Mouse (Mus musculus) ES-E14 (cell line): ENCODE data around the gene Smco4. TPM values are rescaled to one million over a fixed set of nuclear protein-coding genes. Genes with fewer than 3 reads are reported as not detected.

Source experiments
- DNase-seq: peaks from one replicate; pipeline ENCODE4 v3.0.0-alpha.2; 2013; ENCODE audit warnings: low read depth, low spot score
- H3K27ac ChIP-seq: 2 replicates; pipeline ENCODE4 v1.5.1; 2012; ENCODE audit warnings: low read depth, mild to moderate bottlenecking, low read length, moderate library complexity, mixed read lengths; ENCODE audit not compliant: poor library complexity, insufficient read depth, severe bottlenecking
- H3K36me3 ChIP-seq: 2 replicates; pipeline ENCODE4 v1.6.1; 2012; ENCODE audit warnings: mild to moderate bottlenecking, low read length, moderate library complexity, mixed read lengths; ENCODE audit not compliant: control insufficient read depth, poor library complexity, insufficient read depth, severe bottlenecking
- H3K4me1 ChIP-seq, 2 experiments: fragments of 150-350 bp in 1 of 2; sonication (generic) in 1 of 2; 2 replicates each; pipeline ENCODE4 v1.6.1; 2012; ENCODE audit warnings: low read length in 2 of 2, mild to moderate bottlenecking in 1 of 2, mixed read lengths in 1 of 2; ENCODE audit not compliant: control insufficient read depth in 2 of 2, insufficient read depth in 2 of 2, poor library complexity in 1 of 2
- H3K4me3 ChIP-seq, 2 experiments: fragments of 150-350 bp in 1 of 2; sonication (generic) in 1 of 2; 2 replicates each; pipeline ENCODE4 v1.5.1; 2012; ENCODE audit warnings: low read length in 2 of 2, low read depth in 1 of 2, mild to moderate bottlenecking in 1 of 2, mixed read lengths in 1 of 2; ENCODE audit not compliant: insufficient read depth in 1 of 2, poor library complexity in 1 of 2, severe bottlenecking in 1 of 2
- H3K9ac ChIP-seq: 2 replicates; pipeline ENCODE4 v1.6.1; 2012; ENCODE audit warnings: low read depth, mild to moderate bottlenecking, low read length, mixed read lengths; ENCODE audit not compliant: poor library complexity, insufficient read depth, severe bottlenecking
- H3K9me3 ChIP-seq: fragments of 150-350 bp; sonication (generic); 2 replicates; pipeline ENCODE4 v1.6.1; 2012; ENCODE audit warnings: low read depth, mild to moderate bottlenecking, low read length; ENCODE audit not compliant: control insufficient read depth, insufficient read depth
- CHD2 ChIP-seq: IDR thresholded peaks from 2 replicates; pipeline ENCODE4 v1.6.1; 2014; ENCODE audit warnings: mild to moderate bottlenecking, low read depth, low read length, inconsistent platforms
- HCFC1 ChIP-seq: IDR thresholded peaks from 2 replicates; pipeline ENCODE4 v1.6.1; 2012; ENCODE audit warnings: low read length, inconsistent platforms, borderline replicate concordance; ENCODE audit not compliant: insufficient read depth
- MAFK ChIP-seq: IDR thresholded peaks from 2 replicates; pipeline ENCODE4 v1.6.1; 2014; ENCODE audit warnings: mild to moderate bottlenecking, low read depth, low read length, inconsistent platforms; ENCODE audit not compliant: insufficient read depth
- ZC3H11A ChIP-seq: IDR thresholded peaks from 2 replicates; pipeline ENCODE4 v1.6.1; 2012; ENCODE audit warnings: low read depth, mild to moderate bottlenecking, inconsistent platforms, low read length, borderline replicate concordance
- ZNF384 ChIP-seq: IDR thresholded peaks from 2 replicates; pipeline ENCODE4 v1.6.1; 2012; ENCODE audit warnings: low read depth, low read length, inconsistent platforms
- in situ Hi-C, 2 experiments: fragments of 600-800 bp; cut with MboI; formaldehyde crosslinking; loops; one replicate each; pipeline ENCODE4 v1.15.1; 2025; ENCODE audit warnings: low sequenced_read_pairs in 2 of 2, inconsistent platforms in 1 of 2; ENCODE audit not compliant: unreplicated experiment in 2 of 2
- total RNA-seq: library from RNA; depleted of rRNA; stranded (reverse); fragments of 300-350 nt; gene quantifications from 2 replicates; pipeline ENCODE4 v1.2.3, GENCODE M21; 2012

Gene Smco4
- total RNA-seq, 1 experiment, result 8.7 TPM

GRCm38 (mm10) chr9:15510557-15511310 lies 17.5 kb downstream of the Smco4 start:
- in situ Hi-C loops, result no loop called here
- no peaks in the 10 kb centered on the region for H3K9me3 ChIP-seq
- TF ChIP-seq ZC3H11A (no peak), HCFC1 (no peak), ZNF384 (no peak), CHD2 (no peak)
- H3K27ac ChIP-seq, result no peak overlapping the region
- H3K4me3 ChIP-seq, result no peak overlapping the region
- 0 out of 2 replicates have a peak, but pooled peaks cover 2% of the 10 kb centered on the region for H3K36me3 ChIP-seq
- DNase-seq, result no peak
- H3K9ac ChIP-seq, result no peak overlapping the region
- H3K4me1 ChIP-seq, result no peaks in the 10 kb centered on the region; a peak in 1 of 4 replicates

DNA sequence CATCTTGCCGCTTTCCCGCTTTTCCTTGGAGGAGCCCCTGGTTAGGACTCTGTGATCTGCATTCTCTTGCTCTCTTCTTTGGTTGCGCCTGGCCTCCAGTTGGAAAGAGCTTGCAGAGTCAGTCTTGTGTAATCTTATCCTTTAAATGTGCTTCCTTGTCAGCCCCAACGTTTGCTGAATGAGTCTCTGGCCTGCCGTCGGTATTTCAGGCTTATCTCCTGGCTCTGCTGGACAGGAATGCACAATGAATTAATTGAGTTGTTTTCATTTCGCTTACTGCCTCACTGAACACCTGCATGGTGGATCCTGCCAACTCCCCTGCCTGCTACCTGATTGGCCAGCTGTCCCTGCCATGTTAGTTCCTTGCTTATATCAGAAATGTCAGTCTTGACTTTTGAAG lies 19.7 kb downstream of the Smco4 start:
- Histone ChIP-seq H3K9me3 (no peaks in the 10 kb centered on the region), H3K36me3 (no peaks in the 10 kb centered on the region), H3K4me3 (no peak overlapping the region), H3K9ac (no peak overlapping the region), H3K27ac (no peak overlapping the region), H3K4me1 (no peaks in the 10 kb centered on the region)
- in situ Hi-C loops, result no loop called here
- no peak for DNase-seq
- no peak for TF ChIP-seq ZC3H11A
- TF ChIP-seq CHD2, result no peak
- TF ChIP-seq ZNF384, result no peak
- no peak for TF ChIP-seq MAFK
- TF ChIP-seq HCFC1, result no peak

- Histone ChIP-seq H3K27ac (no peak overlapping the region), H3K4me3 (no peak overlapping the region), H3K9me3 (no peaks in the 10 kb centered on the region), H3K36me3 (no peaks in the 10 kb centered on the region), H3K4me1 (no peaks in the 10 kb centered on the region), H3K9ac (no peak overlapping the region)
- in situ Hi-C loops, result no loop called here
- DNase-seq, result no peak
- TF ChIP-seq HCFC1 (no peak), MAFK (no peak), ZNF384 (no peak), CHD2 (no peak), ZC3H11A (no peak)
Observed at GRCm38 (mm10) chr9:15516007-15516406, 22.8 kb downstream of the Smco4 start.

DNA sequence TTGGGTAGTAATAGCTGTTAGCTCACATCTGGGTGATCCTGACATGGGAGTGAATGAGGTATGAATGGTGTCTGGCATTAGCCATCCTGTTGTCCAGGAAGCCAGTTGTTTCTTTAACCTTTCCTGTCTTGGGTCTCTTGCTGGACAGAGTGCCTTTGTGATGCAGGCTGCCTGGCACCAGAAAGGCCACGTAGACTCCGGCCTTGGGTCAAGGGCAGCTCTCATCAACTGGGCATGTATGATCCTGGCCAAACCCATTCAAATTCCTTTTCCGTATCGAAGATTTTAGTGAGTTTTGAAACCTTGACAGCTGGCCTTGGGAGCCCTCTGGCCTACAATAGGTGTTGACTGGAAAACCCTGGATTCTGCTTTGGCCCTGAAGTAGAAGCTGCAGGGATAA lies 24.7 kb downstream of the Smco4 start:
- no peaks in the 10 kb centered on the region for H3K9me3 ChIP-seq
- TF ChIP-seq ZC3H11A (no peak), ZNF384 (no peak), CHD2 (no peak)
- H3K27ac ChIP-seq, result no peak overlapping the region
- in situ Hi-C loops, result no loop called here
- H3K4me1 ChIP-seq, result no peaks in the 10 kb centered on the region
- H3K4me3 ChIP-seq, result no peak overlapping the region
- no peak for DNase-seq
- H3K9ac ChIP-seq, result no peak overlapping the region
- H3K36me3 ChIP-seq, result no peaks in the 10 kb centered on the region

DNA sequence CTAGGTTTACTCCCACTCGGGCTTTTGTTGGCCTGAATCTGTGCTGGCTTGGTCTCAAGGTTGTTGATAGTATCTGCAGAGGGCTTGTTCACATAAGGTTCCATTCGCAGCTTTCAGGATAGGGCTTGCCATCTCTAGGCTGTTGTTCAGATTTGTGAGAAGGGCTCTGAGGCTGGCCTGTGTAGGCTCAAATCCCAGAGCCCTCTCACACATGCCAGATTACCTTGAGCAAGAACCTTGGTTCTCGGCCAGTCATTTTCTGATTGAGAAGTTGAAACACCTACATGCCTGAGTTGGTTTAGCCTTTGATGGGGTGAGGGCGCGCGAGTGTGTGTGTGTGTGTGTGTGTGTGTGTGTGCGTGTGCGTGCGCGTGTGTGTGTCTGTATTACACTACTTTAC lies 29.1 kb downstream of the Smco4 start:
- TF ChIP-seq ZNF384 (no peak), ZC3H11A (no peak), CHD2 (no peak), HCFC1 (no peak), MAFK (no peak)
- Histone ChIP-seq H3K4me1 (no peaks in the 10 kb centered on the region), H3K27ac (no peak overlapping the region), H3K9ac (no peak overlapping the region), H3K36me3 (no peaks in the 10 kb centered on the region), H3K4me3 (no peak overlapping the region), H3K9me3 (no peaks in the 10 kb centered on the region)
- DNase-seq, result no peak
- in situ Hi-C loops, result no loop called here
